Mouse (Mus musculus) liver, adult 2 months (tissue): ENCODE data around the gene Gm12830.

Experiments
- CTCF ChIP-seq: fragments of 200-500 bp; IDR thresholded peaks from 2 replicates; pipeline ENCODE4 v1.5.1; 2011; ENCODE audit warnings: low read depth, low read length, control low read depth
- POLR2A ChIP-seq: fragments of 200-500 bp; IDR thresholded peaks from 2 replicates; pipeline ENCODE4 v1.6.1; 2011; ENCODE audit warnings: low read length, control low read depth; ENCODE audit not compliant: insufficient read depth; ENCODE audit errors: extremely low read depth

DNA sequence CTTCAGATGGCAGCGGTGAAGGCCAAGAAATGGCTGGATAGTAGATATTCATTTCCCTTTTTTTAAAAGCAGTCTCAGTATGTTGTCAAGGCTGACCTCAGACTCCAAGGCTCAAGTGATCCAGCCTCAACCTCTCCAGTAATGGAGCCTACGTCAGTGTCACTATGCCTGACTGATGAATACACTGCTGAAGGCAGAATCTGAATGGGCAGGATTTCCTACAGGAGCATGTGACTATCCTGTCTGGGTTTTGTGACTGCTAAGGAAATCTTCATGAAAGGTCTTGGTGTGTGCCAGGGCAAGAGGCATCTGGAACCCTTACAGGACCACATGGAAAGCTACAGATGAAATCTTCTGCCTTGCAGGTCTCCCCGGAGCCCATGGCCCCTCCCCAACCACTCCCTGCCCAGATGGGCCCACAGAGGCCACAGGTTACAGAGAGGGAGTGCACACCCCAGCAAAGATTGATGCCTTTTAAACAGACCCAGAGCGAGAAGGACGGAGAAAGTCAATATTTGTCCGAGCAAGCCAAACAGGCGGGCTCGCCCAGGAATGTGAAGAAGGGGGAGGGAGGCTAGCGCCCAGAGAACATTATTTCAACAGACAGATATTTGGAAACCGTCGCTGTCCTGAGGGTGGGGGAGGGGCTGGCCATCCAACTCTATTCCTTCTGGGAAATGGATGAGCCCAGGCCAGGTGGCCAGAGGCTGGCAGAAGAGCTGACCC is 48.4 kb downstream of the Gm12830 start:
- TF ChIP-seq POLR2A: no peak
- TF ChIP-seq CTCF: no peak
